Mouse (Mus musculus): ENCODE results near the gene Pip5k1c.
A peak's percentile ranks its signal among the peaks of the same experiment; 100 is the strongest.

Pip5k1c gene

GRCm38 (mm10) chr10:81325781-81326180 lies 33.0 kb downstream of the Pip5k1c start:
- no peak for DNase-seq

GRCm38 (mm10) chr10:81326858-81327257 lies 34.1 kb downstream of the Pip5k1c start:
- DNase-seq: no peak

- DNase-seq: no peak
Measured at GRCm38 (mm10) chr10:81327959-81328358, 35.2 kb downstream of the Pip5k1c start.

GRCm38 (mm10) chr10:81328386-81328785 lies 35.6 kb downstream of the Pip5k1c start, which contains the start of gene Tbxa2r:
Gene Tbxa2r (plus strand): TSS chr10:81328731.
- peak; percentile 45 for DNase-seq

- DNase-seq: no peak
Measured at GRCm38 (mm10) chr10:81329194-81329975, 36.6 kb downstream of the Pip5k1c start.

- no peak for DNase-seq
Measured at GRCm38 (mm10) chr10:81330007-81330406, 37.2 kb downstream of the Pip5k1c start.

GRCm38 (mm10) chr10:81332277-81332676 lies 39.5 kb downstream of the Pip5k1c start:
- DNase-seq: no peak

GRCm38 (mm10) chr10:81334324-81334723 lies 41.6 kb downstream of the Pip5k1c start:
- no peak for DNase-seq

- DNase-seq: peak; percentile 75
Measured at GRCm38 (mm10) chr10:81335393-81336340, 42.9 kb downstream of the Pip5k1c start.

GRCm38 (mm10) chr10:81336558-81336957 lies 43.8 kb downstream of the Pip5k1c start:
- no peak for DNase-seq

GRCm38 (mm10) chr10:81340551-81341332 lies 48.0 kb downstream of the Pip5k1c start:
- no peak for DNase-seq

GRCm38 (mm10) chr10:81341333-81341949 lies 48.7 kb downstream of the Pip5k1c start:
- peak; percentile 80 for DNase-seq

GRCm38 (mm10) chr10:81342686-81343505 lies 50.1 kb downstream of the Pip5k1c start, which contains the start of gene Gipc3:
Gene Gipc3 (minus strand): TSS chr10:81343266.
- no peak for DNase-seq

- no peak for DNase-seq
Measured at GRCm38 (mm10) chr10:81344421-81345161, 51.8 kb downstream of the Pip5k1c start.

GRCm38 (mm10) chr10:81345162-81345534 lies 52.4 kb downstream of the Pip5k1c start:
- no peak for DNase-seq

- DNase-seq: peak; percentile 86
Measured at GRCm38 (mm10) chr10:81346453-81347067, 53.8 kb downstream of the Pip5k1c start.

GRCm38 (mm10) chr10:81349146-81349545 lies 56.4 kb downstream of the Pip5k1c start:
- DNase-seq: no peak

- DNase-seq: no peak
Measured at GRCm38 (mm10) chr10:81349961-81350350, 57.2 kb downstream of the Pip5k1c start.

GRCm38 (mm10) chr10:81350351-81351063 lies 57.7 kb downstream of the Pip5k1c start, which contains the start of gene Hmg20b:
Gene Hmg20b (minus strand): TSS chr10:81350480.
- DNase-seq: peak; percentile 100
